Mouse (Mus musculus) myocyte (in vitro differentiated cells): ENCODE data around the gene Cfap221. TPM values are rescaled to one million over a fixed set of nuclear protein-coding genes. Genes with fewer than 3 reads are reported as not detected.

Experiments used
- H3K27me3 ChIP-seq: one replicate; pipeline ENCODE4 v1.6.1; 2011; ENCODE audit not compliant: control insufficient read depth, insufficient read depth, insufficient read length
- H3K36me3 ChIP-seq: one replicate; pipeline ENCODE4 v1.6.1; 2011; ENCODE audit not compliant: control insufficient read depth, insufficient read depth
- H3K4me2 ChIP-seq: one replicate; pipeline ENCODE4 v1.6.1; 2011; ENCODE audit warnings: low read depth, control low read depth
- H3K4me3 ChIP-seq: one replicate; pipeline ENCODE4 v1.5.1; 2011; ENCODE audit warnings: mild to moderate bottlenecking, control low read depth, moderate library complexity
- H3K79me2 ChIP-seq: one replicate; pipeline ENCODE4 v1.6.1; 2011; ENCODE audit not compliant: control insufficient read depth, insufficient read depth
- H3ac ChIP-seq: one replicate; pipeline ENCODE4 v1.6.1; 2011; ENCODE audit not compliant: control insufficient read depth, insufficient read length
- CEBPB ChIP-seq: IDR thresholded peaks from 2 replicates; pipeline ENCODE4 v1.6.1; 2011; ENCODE audit warnings: mild to moderate bottlenecking, moderate library complexity; ENCODE audit not compliant: poor library complexity, insufficient read depth, severe bottlenecking
- E2F4 ChIP-seq: IDR thresholded peaks from one replicate; pipeline ENCODE4 v1.6.1; 2011; ENCODE audit warnings: mild to moderate bottlenecking, control low read depth, moderate library complexity; ENCODE audit not compliant: insufficient read depth
- MAX ChIP-seq: IDR thresholded peaks from one replicate; pipeline ENCODE4 v1.6.1; 2011; ENCODE audit warnings: low read depth, mild to moderate bottlenecking, control low read depth
- MYOD1 ChIP-seq, 3 experiments: IDR thresholded peaks; one replicate each; pipeline ENCODE4 v1.6.1; 2011; ENCODE audit warnings: control low read depth in 2 of 3, low read depth in 2 of 3, mild to moderate bottlenecking in 2 of 3, moderate library complexity in 1 of 3; ENCODE audit not compliant: insufficient read length in 2 of 3, control insufficient read depth in 1 of 3
- MYOG ChIP-seq, 3 experiments: IDR thresholded peaks; one replicate each; pipeline ENCODE4 v1.6.1; 2011; ENCODE audit warnings: control low read depth in 2 of 3, low read depth in 2 of 3, mild to moderate bottlenecking in 2 of 3; ENCODE audit not compliant: insufficient read length in 2 of 3, control insufficient read depth in 1 of 3, insufficient read depth in 1 of 3
- POLR2A ChIP-seq: IDR thresholded peaks from one replicate; pipeline ENCODE4 v1.6.1; 2011; ENCODE audit warnings: low read depth, mild to moderate bottlenecking, control low read depth, moderate library complexity; ENCODE audit not compliant: insufficient read length
- POLR2AphosphoS2 ChIP-seq: IDR thresholded peaks from one replicate; pipeline ENCODE4 v1.6.1; 2011; ENCODE audit warnings: low read depth, control low read depth; ENCODE audit not compliant: insufficient read length
- REST ChIP-seq: IDR thresholded peaks from one replicate; pipeline ENCODE4 v1.6.1; 2011; ENCODE audit warnings: mild to moderate bottlenecking, control low read depth, moderate library complexity; ENCODE audit not compliant: insufficient read depth, insufficient read length
- SRF ChIP-seq: IDR thresholded peaks from one replicate; pipeline ENCODE4 v1.6.1; 2011; ENCODE audit warnings: low read depth; ENCODE audit not compliant: control insufficient read depth, insufficient read length
- TCF12 ChIP-seq: IDR thresholded peaks from one replicate; pipeline ENCODE4 v1.6.1; 2011; ENCODE audit warnings: mild to moderate bottlenecking, control low read depth; ENCODE audit not compliant: poor library complexity, insufficient read depth, severe bottlenecking
- TCF3 ChIP-seq: IDR thresholded peaks from one replicate; pipeline ENCODE4 v1.6.1; 2011; ENCODE audit warnings: low read depth, control low read depth; ENCODE audit not compliant: insufficient read length
- USF1 ChIP-seq: IDR thresholded peaks from one replicate; pipeline ENCODE4 v1.6.1; 2011; ENCODE audit warnings: low read depth, mild to moderate bottlenecking, control low read depth, moderate library complexity
- polyA plus RNA-seq: library from polyadenylated mRNA; unstranded; fragments of >200 nt; fragmentation: generic; extraction: Trizol; gene quantifications from one replicate; pipeline ENCODE4 v1.2.1, GENCODE M21; 2012; ENCODE audit warnings: missing spikeins

Gene Cfap221
- polyA plus RNA-seq, 1 experiment, result not detected

- Histone ChIP-seq H3K4me2 (no peak overlapping the region), H3ac (no peak overlapping the region), H3K27me3 (no peaks in the 10 kb centered on the region), H3K36me3 (no peaks in the 10 kb centered on the region), H3K4me3 (no peak overlapping the region), H3K79me2 (no peaks in the 10 kb centered on the region)
- TF ChIP-seq TCF3, result no peak
- TF ChIP-seq POLR2A, result no peak
These were observed 105.2 kb downstream of the Cfap221 start for GRCm38 (mm10) chr1:119891865-119892264.

- Histone ChIP-seq H3ac (no peak overlapping the region), H3K4me3 (no peak overlapping the region), H3K4me2 (no peak overlapping the region), H3K27me3 (no peaks in the 10 kb centered on the region), H3K36me3 (no peaks in the 10 kb centered on the region), H3K79me2 (no peaks in the 10 kb centered on the region)
- TF ChIP-seq POLR2A (no peak), SRF (no peak), USF1 (no peak), POLR2AphosphoS2 (no peak), CEBPB (no peak), MYOD1 (IDR thresholded peaks at IDR 0.05; ENCODE audit: control insufficient read depth in 1 of 3, insufficient read length in 2 of 3, low read depth in 2 of 3) (no peak), TCF3 (no peak), REST (no peak), MAX (no peak), MYOG (IDR thresholded peaks at IDR 0.05; ENCODE audit: control insufficient read depth in 1 of 3, insufficient read depth in 1 of 3, insufficient read length in 2 of 3, low read depth in 2 of 3) (no peak)
These were observed 105.9 kb downstream of the Cfap221 start for GRCm38 (mm10) chr1:119891149-119891548.

GRCm38 (mm10) chr1:119889347-119889746 is 107.7 kb downstream of the Cfap221 start:
- Histone ChIP-seq H3K4me3 (no peak overlapping the region), H3K36me3 (no peaks in the 10 kb centered on the region), H3K4me2 (no peak overlapping the region), H3K27me3 (no peaks in the 10 kb centered on the region), H3ac (no peak overlapping the region), H3K79me2 (no peaks in the 10 kb centered on the region)
- TF ChIP-seq SRF (no peak), POLR2AphosphoS2 (no peak), MYOG (IDR thresholded peaks at IDR 0.05; ENCODE audit: control insufficient read depth in 1 of 3, insufficient read depth in 1 of 3, insufficient read length in 2 of 3, low read depth in 2 of 3) (no peak), REST (no peak), CEBPB (no peak), MYOD1 (IDR thresholded peaks at IDR 0.05; ENCODE audit: control insufficient read depth in 1 of 3, insufficient read length in 2 of 3, low read depth in 2 of 3) (no peak), E2F4 (no peak), USF1 (no peak), MAX (no peak), TCF3 (no peak), POLR2A (no peak), TCF12 (no peak)

- TF ChIP-seq POLR2AphosphoS2 (no peak), CEBPB (no peak), TCF12 (no peak), SRF (no peak), TCF3 (no peak), MYOD1 (IDR thresholded peaks at IDR 0.05; ENCODE audit: control insufficient read depth in 1 of 3, insufficient read length in 2 of 3, low read depth in 2 of 3) (no peak), MYOG (IDR thresholded peaks at IDR 0.05; ENCODE audit: control insufficient read depth in 1 of 3, insufficient read depth in 1 of 3, insufficient read length in 2 of 3, low read depth in 2 of 3) (no peak), POLR2A (no peak), REST (no peak), USF1 (no peak), E2F4 (no peak), MAX (no peak)
- no peaks in the 10 kb centered on the region for H3K36me3 ChIP-seq
- H3K27me3 ChIP-seq, result no peaks in the 10 kb centered on the region
- H3K4me3 ChIP-seq, result no peak overlapping the region
- H3K4me2 ChIP-seq, result peak overlapping the region; percentile 30
- H3ac ChIP-seq, result no peak overlapping the region
- H3K79me2 ChIP-seq, result no peaks in the 10 kb centered on the region
These were observed 110.7 kb downstream of the Cfap221 start for GRCm38 (mm10) chr1:119886320-119886719.

- Histone ChIP-seq H3K27me3 (no peaks in the 10 kb centered on the region), H3K4me2 (no peak overlapping the region), H3K79me2 (no peaks in the 10 kb centered on the region), H3K36me3 (no peaks in the 10 kb centered on the region), H3K4me3 (no peak overlapping the region), H3ac (no peak overlapping the region)
- TF ChIP-seq TCF12, result no peak
- no peak for TF ChIP-seq MYOG (IDR thresholded peaks at IDR 0.05; ENCODE audit: control insufficient read depth in 1 of 3, insufficient read depth in 1 of 3, insufficient read length in 2 of 3, low read depth in 2 of 3)
- TF ChIP-seq POLR2A, result no peak
- no peak for TF ChIP-seq USF1
- TF ChIP-seq MYOD1 (IDR thresholded peaks at IDR 0.05; ENCODE audit: control insufficient read depth in 1 of 3, insufficient read length in 2 of 3, low read depth in 2 of 3), result no peak
- no peak for TF ChIP-seq MAX
- TF ChIP-seq E2F4, result no peak
- no peak for TF ChIP-seq REST
- TF ChIP-seq TCF3, result no peak
- no peak for TF ChIP-seq POLR2AphosphoS2
- TF ChIP-seq CEBPB, result no peak
- TF ChIP-seq SRF, result no peak
These were observed 112.8 kb downstream of the Cfap221 start for GRCm38 (mm10) chr1:119884272-119884671.
